Mouse (Mus musculus) testis, adult 2 months (tissue): ENCODE measurements around the gene Gucy1b1.

Experiments
- CTCF ChIP-seq: fragments of 200-500 bp; IDR thresholded peaks from 2 replicates; pipeline ENCODE4 v1.5.1; 2012; ENCODE audit warnings: low read depth, mild to moderate bottlenecking, inconsistent platforms, low read length, moderate library complexity; ENCODE audit not compliant: control insufficient read depth, insufficient read depth, insufficient replicate concordance
- POLR2A ChIP-seq: fragments of 200-500 bp; IDR thresholded peaks from 2 replicates; pipeline ENCODE4 v1.6.1; 2012; ENCODE audit warnings: low read depth, mild to moderate bottlenecking, inconsistent platforms, low read length, moderate library complexity; ENCODE audit not compliant: control insufficient read depth

- TF ChIP-seq CTCF, result no peak
- no peak for TF ChIP-seq POLR2A
Measured at GRCm38 (mm10) chr3:82023065-82023464, 51.4 kb downstream of the Gucy1b1 start.
